Mouse (Mus musculus) MEL (cell line): Measurements from ENCODE around the gene Ccdc40. TPM values are rescaled to one million over a fixed set of nuclear protein-coding genes. Genes with fewer than 3 reads are reported as not detected.
"Not testable (repeated sequence)": the region's sequence is repeated elsewhere in the genome, so short reads cannot be mapped to it uniquely, and the experiment has no call there.

ENCODE experiments used
- DNase-seq: peaks from one replicate; pipeline ENCODE4 v3.0.0; 2011; ENCODE audit warnings: low read depth, low spot score
- H3K27ac ChIP-seq: 2 replicates; pipeline ENCODE4 v1.5.1; 2012; ENCODE audit warnings: low read depth, mild to moderate bottlenecking, control low read depth, low read length, moderate library complexity; ENCODE audit not compliant: control insufficient read depth
- H3K27me3 ChIP-seq, 2 experiments: fragments of 150-350 bp in 1 of 2; sonication (generic) in 1 of 2; 2 replicates each; pipeline ENCODE4 v1.6.1; 2012; ENCODE audit warnings: low read length in 2 of 2, mild to moderate bottlenecking in 2 of 2, improper control_type of control experiment in 1 of 2, moderate library complexity in 1 of 2; ENCODE audit not compliant: insufficient read depth in 2 of 2, control insufficient read depth in 1 of 2
- H3K36me3 ChIP-seq, 2 experiments: 2 replicates each; pipeline ENCODE4 v1.6.1; 2012 to 2014; ENCODE audit warnings: low read length in 2 of 2, improper control_type of control experiment in 1 of 2, inconsistent platforms in 1 of 2, mild to moderate bottlenecking in 1 of 2; ENCODE audit not compliant: insufficient read depth in 2 of 2, control insufficient read depth in 1 of 2
- H3K4me1 ChIP-seq, 2 experiments: fragments of 150-350 bp in 1 of 2; sonication (generic) in 1 of 2; 2 replicates each; pipeline ENCODE4 v1.6.1; 2012; ENCODE audit warnings: low read length in 2 of 2, improper control_type of control experiment in 1 of 2, mild to moderate bottlenecking in 1 of 2; ENCODE audit not compliant: insufficient read depth in 2 of 2, control insufficient read depth in 1 of 2
- H3K4me3 ChIP-seq, 2 experiments: fragments of 150-350 bp in 1 of 2; sonication (generic) in 1 of 2; 2 replicates each; pipeline ENCODE4 v1.5.1; 2012; ENCODE audit warnings: low read depth in 2 of 2, low read length in 2 of 2, mild to moderate bottlenecking in 2 of 2, moderate library complexity in 2 of 2, control low read depth in 1 of 2, improper control_type of control experiment in 1 of 2; ENCODE audit not compliant: control insufficient read depth in 1 of 2, insufficient read depth in 1 of 2
- H3K79me2 ChIP-seq: 2 replicates; pipeline ENCODE4 v1.6.1; 2012; ENCODE audit warnings: mild to moderate bottlenecking, low read length, moderate library complexity; ENCODE audit not compliant: control insufficient read depth, poor library complexity, insufficient read depth
- H3K9ac ChIP-seq: 2 replicates; pipeline ENCODE4 v1.6.1; 2012; ENCODE audit warnings: low read depth, mild to moderate bottlenecking, control low read depth, low read length, moderate library complexity; ENCODE audit not compliant: control insufficient read depth, poor library complexity, severe bottlenecking
- H3K9me3 ChIP-seq: fragments of 150-350 bp; sonication (generic); replicated peaks from 2 replicates; pipeline ENCODE4 v1.6.1; 2012; ENCODE audit warnings: mild to moderate bottlenecking, low read length, improper control_type of control experiment, moderate library complexity; ENCODE audit not compliant: insufficient read depth
- BHLHE40 ChIP-seq: IDR thresholded peaks from 2 replicates; pipeline ENCODE4 v1.6.1; 2012; ENCODE audit warnings: low read depth, mild to moderate bottlenecking, inconsistent platforms, low read length, improper control_type of control experiment, borderline replicate concordance
- CTCF ChIP-seq, 3 experiments: IDR thresholded peaks in 2 of 3; conservative IDR thresholded peaks in 1 of 3; 2 replicates each; pipeline ENCODE4 v1.5.1; 2011 to 2012; ENCODE audit warnings: low read length in 3 of 3, low read depth in 2 of 3, mild to moderate bottlenecking in 2 of 3, improper control_type of control experiment in 1 of 3, inconsistent platforms in 1 of 3, mixed read lengths in 1 of 3, moderate library complexity in 1 of 3; ENCODE audit not compliant: control insufficient read depth in 1 of 3, insufficient read depth in 1 of 3, poor library complexity in 1 of 3, severe bottlenecking in 1 of 3
- GATA1 ChIP-seq: IDR thresholded peaks from 2 replicates; pipeline ENCODE4 v1.6.1; 2011; ENCODE audit warnings: low read depth, low read length, improper control_type of control experiment
- HCFC1 ChIP-seq: IDR thresholded peaks from 2 replicates; pipeline ENCODE4 v1.6.1; 2012; ENCODE audit warnings: low read depth, mild to moderate bottlenecking, inconsistent platforms, low read length, improper control_type of control experiment, moderate library complexity
- POLR2AphosphoS5 ChIP-seq: IDR thresholded peaks from 2 replicates; pipeline ENCODE4 v1.6.1; 2012; ENCODE audit warnings: low read depth, borderline replicate concordance, mild to moderate bottlenecking, inconsistent platforms, low read length, moderate library complexity, mixed read lengths
- SMC3 ChIP-seq: IDR thresholded peaks from 2 replicates; pipeline ENCODE4 v1.6.1; 2011; ENCODE audit warnings: low read depth, low read length, improper control_type of control experiment
- USF2 ChIP-seq, 2 experiments: IDR thresholded peaks; 2 replicates each; pipeline ENCODE4 v1.6.1; 2011 to 2012; ENCODE audit warnings: improper control_type of control experiment in 2 of 2, low read length in 2 of 2, borderline replicate concordance in 1 of 2, inconsistent platforms in 1 of 2, low read depth in 1 of 2, mild to moderate bottlenecking in 1 of 2; ENCODE audit not compliant: insufficient read depth in 1 of 2
- polyA plus RNA-seq, 2 experiments: library from polyadenylated mRNA; stranded (reverse) in 1 of 2; unstranded in 1 of 2; fragments of >175 nt in 1 of 2; fragments of >200 nt in 1 of 2; gene quantifications; 2 replicates each; pipeline versions ENCODE4 v1.2.1 to v1.2.4; 2012; ENCODE audit warnings: low replicate concordance in 2 of 2, low read depth in 1 of 2; ENCODE audit not compliant: insufficient read length in 2 of 2, insufficient read depth in 1 of 2, missing spikeins in 1 of 2
- total RNA-seq: library from RNA; depleted of rRNA; stranded (reverse); fragments of 300-350 nt; gene quantifications from 2 replicates; pipeline ENCODE4 v1.2.3, GENCODE M21; 2012

Ccdc40 gene
- total and polyA plus RNA-seq, 3 experiments, result 0.46 to 1.9 TPM; not detected in 1

DNA sequence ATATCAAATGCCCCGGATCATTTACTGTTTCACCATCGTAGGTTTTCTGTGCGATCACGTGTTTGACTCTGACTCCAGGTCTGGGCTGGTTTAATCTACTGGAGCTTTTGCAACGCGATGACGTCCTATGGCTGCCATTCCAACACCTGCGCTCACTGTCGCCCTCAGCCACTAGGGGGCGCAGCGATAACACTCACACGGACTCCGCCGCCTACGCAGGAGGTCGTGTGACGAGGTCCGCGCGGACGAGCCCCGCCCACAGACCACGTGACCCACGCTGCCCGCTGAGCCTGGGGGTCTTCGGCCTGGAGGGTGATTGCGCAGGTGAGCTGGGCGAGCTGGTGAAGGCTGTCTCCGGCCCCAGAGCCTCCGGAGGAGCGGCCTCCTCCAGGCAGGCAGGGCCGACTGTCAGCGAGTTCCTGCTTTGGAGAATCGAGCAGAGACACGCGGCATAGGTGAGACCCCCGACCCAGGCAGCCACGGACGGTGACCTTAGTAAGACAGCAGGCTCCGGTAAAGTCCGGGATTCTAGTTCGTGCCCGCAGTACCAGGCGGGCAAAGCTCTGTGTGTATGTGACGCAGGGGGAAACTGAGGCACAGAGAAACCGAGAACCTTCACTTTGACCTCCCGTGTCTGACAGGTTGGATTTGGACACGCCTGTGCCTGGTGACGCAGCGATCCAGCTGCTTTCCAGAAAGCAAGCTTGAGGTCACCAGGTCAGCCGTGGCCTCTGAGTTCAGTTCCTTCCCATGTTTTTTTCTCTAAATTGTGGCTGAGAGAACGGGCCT lies 39.6 kb downstream of the Ccdc40 start, which contains the start of gene Gaa (continued):
- peak; percentile 58 for TF ChIP-seq SMC3
- peak; percentile 79 for TF ChIP-seq HCFC1

GRCm38 (mm10) chr11:119268557-119269195 lies 40.3 kb downstream of the Ccdc40 start:
- H3K4me1 ChIP-seq, result peaks cover 3 to 20% of the 10 kb centered on the region in 2 experiments
- peak; percentile 28 for DNase-seq

GRCm38 (mm10) chr11:119272492-119272891 lies 44.1 kb downstream of the Ccdc40 start:
- not testable (repeated sequence) for H3K36me3 ChIP-seq, H3K27ac ChIP-seq, DNase-seq, H3K9me3 ChIP-seq, H3K9ac ChIP-seq, H3K4me3 ChIP-seq, H3K27me3 ChIP-seq, H3K79me2 ChIP-seq
- H3K4me1 ChIP-seq, result peaks cover 3 to 14% of the 10 kb centered on the region in 2 experiments
- TF ChIP-seq CTCF (IDR thresholded peaks at IDR 0.05 in 2 of 3, conservative IDR thresholded peaks at IDR 0.05 in 1 of 3; ENCODE audit: control insufficient read depth in 1 of 3, insufficient read depth in 1 of 3, low read depth in 2 of 3, low read length in 3 of 3, poor library complexity in 1 of 3, severe bottlenecking in 1 of 3), result peak; percentile 11 to 40 (median 22); a peak in 3 of 6 replicates

More at GRCm38 (mm10) chr11:119268557-119269195, 40.3 kb downstream of the Ccdc40 start:
- peaks cover 0 to 6% of the 10 kb centered on the region in 2 experiments; a peak in 1 of 4 replicates for H3K36me3 ChIP-seq
- no peak overlapping the region for H3K27ac ChIP-seq
- H3K4me3 ChIP-seq, result peak overlapping the region; percentile 62 to 87
- peaks cover 6% of the 10 kb centered on the region for H3K79me2 ChIP-seq
- H3K27me3 ChIP-seq, result no peaks in the 10 kb centered on the region
- H3K9ac ChIP-seq, result peak overlapping the region; percentile 67
- TF ChIP-seq BHLHE40 (no peak), USF2 (IDR thresholded peaks at IDR 0.05; ENCODE audit: borderline replicate concordance in 1 of 2, insufficient read depth in 1 of 2, low read depth in 1 of 2, low read length in 2 of 2) (peak in 1 of 2 experiments; percentile 6; a peak in 1 of 4 replicates), GATA1 (no peak), POLR2AphosphoS5 (no peak)
- no peaks in the 10 kb centered on the region for H3K9me3 ChIP-seq
